In the genomic region with DNA sequence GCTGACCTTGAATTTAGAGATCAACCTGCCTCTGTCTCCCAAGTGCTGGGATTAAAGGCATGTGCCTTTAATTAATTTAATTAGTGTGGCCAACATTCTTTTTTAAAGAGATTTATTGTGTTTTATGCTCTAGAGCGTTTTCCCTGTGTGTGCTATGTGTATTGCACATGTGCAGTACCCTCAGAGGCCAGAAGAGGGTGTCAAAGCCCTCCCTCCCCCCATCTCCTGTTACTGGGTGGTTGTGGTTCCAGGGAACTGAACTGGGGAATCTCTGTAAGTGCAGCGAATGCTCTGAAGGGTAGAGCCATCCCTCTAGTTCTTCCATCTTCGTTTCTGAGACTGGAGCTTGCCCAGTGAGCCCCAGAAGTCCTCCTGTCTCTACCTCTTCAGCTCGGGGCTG, we compare ENCODE assay signal across 11 mouse cellular contexts. TPM values are rescaled to one million over a fixed set of nuclear protein-coding genes. Genes with fewer than 3 reads are reported as not detected.
DNase-seq lines count a peak whose midpoint lies in the region; ATAC-seq and TF ChIP-seq lines count a peak whose summit lies in the region.
"Had no signal": no experiment of that assay in that cellular context is flagged by ENCODE, and none has a peak within 500 bp of the region (broad histone marks: within the 10 kb centered on the region; RNA-seq: fewer than 3 reads in every experiment).

No protein-coding gene starts in this region.

- H3K27ac ChIP-seq in heart, postnatal 0 days (ENCODE audit: low read depth): no peak overlapping the region
- no peak overlapping the region for H3K27ac ChIP-seq in heart, embryonic 11.5 days (ENCODE audit: low read depth, low read length)
- H3K27ac ChIP-seq: limb, embryonic 15.5 days; stomach, embryonic 15.5 days had no signal

- TF ChIP-seq EP300 in heart, postnatal 0 days (IDR thresholded peaks at IDR 0.05; ENCODE audit: low read depth): no peak

- no peaks in the 10 kb centered on the region for H3K9me3 ChIP-seq in heart, postnatal 0 days (replicated peaks; ENCODE audit: control insufficient read depth, low read length)
- no peaks in the 10 kb centered on the region for H3K9me3 ChIP-seq in heart, embryonic 11.5 days (replicated peaks; ENCODE audit: control insufficient read depth, low read length)
- H3K9me3 ChIP-seq: limb, embryonic 15.5 days; stomach, embryonic 15.5 days had no signal

- no peak overlapping the region for H3K4me3 ChIP-seq in heart, postnatal 0 days (ENCODE audit: low read depth, low read length)
- H3K4me3 ChIP-seq in heart, embryonic 11.5 days (ENCODE audit: low read depth, low read length): no peak overlapping the region
- H3K4me3 ChIP-seq: limb, embryonic 15.5 days; stomach, embryonic 15.5 days had no signal

- WGBS in heart, postnatal 0 days: 40% methylated on average over 4 of the region's 4 CpGs
- WGBS in heart, embryonic 11.5 days (ENCODE audit: insufficient replicate concordance): 41% methylated on average over 4 of the region's 4 CpGs

- TF ChIP-seq CTCF in heart, postnatal 0 days (IDR thresholded peaks at IDR 0.05; ENCODE audit: low read depth): peak; percentile 62

- H3K4me1 ChIP-seq in heart, postnatal 0 days (ENCODE audit: control insufficient read depth, insufficient read depth): no peaks in the 10 kb centered on the region
- no peaks in the 10 kb centered on the region for H3K4me1 ChIP-seq in heart, embryonic 11.5 days (ENCODE audit: control insufficient read depth, insufficient read depth, low read length)
- H3K4me1 ChIP-seq: stomach, embryonic 15.5 days had no signal

- peak; percentile 11 for DNase-seq in heart, postnatal 0 days (ENCODE audit: low spot score)
- peak; percentile 25 to 72 for DNase-seq in spleen, postnatal 4 days (ENCODE audit: low spot score in 2 of 2)
- DNase-seq in spleen, adult 18-20 months: no peak
- peak; percentile 4 for DNase-seq in embryo, embryonic 11.5 days (ENCODE audit: low read depth, low spot score)
- DNase-seq in naive thymus-derived CD4-positive, alpha-beta T cell, adult 2 months (ENCODE audit: low read depth): peak; percentile 15
- DNase-seq in ovary, postnatal 10 days (ENCODE audit: low spot score): no peak
- no peak for DNase-seq in cerebellum, adult 11 months

- H3K4me2 ChIP-seq in heart, postnatal 0 days (ENCODE audit: low read depth, low read length): no peak overlapping the region
- H3K4me2 ChIP-seq in heart, embryonic 11.5 days: no peak overlapping the region
- H3K4me2 ChIP-seq: limb, embryonic 15.5 days; stomach, embryonic 15.5 days had no signal

- H3K27me3 ChIP-seq in heart, postnatal 0 days (ENCODE audit: control insufficient read depth, insufficient read depth, low read length): no peaks in the 10 kb centered on the region
- H3K27me3 ChIP-seq in heart, embryonic 11.5 days (ENCODE audit: control insufficient read depth, insufficient read depth, low read length): no peaks in the 10 kb centered on the region
- H3K27me3 ChIP-seq: limb, embryonic 15.5 days; stomach, embryonic 15.5 days had no signal

- H3K36me3 ChIP-seq in heart, postnatal 0 days (replicated peaks; ENCODE audit: control insufficient read depth, insufficient read depth, low read length): no peaks in the 10 kb centered on the region
- no peaks in the 10 kb centered on the region for H3K36me3 ChIP-seq in heart, embryonic 11.5 days (ENCODE audit: control insufficient read depth, insufficient read depth, low read length)
- H3K36me3 ChIP-seq: limb, embryonic 15.5 days; stomach, embryonic 15.5 days had no signal

- no peak for ATAC-seq in heart, postnatal 0 days (ENCODE audit: insufficient read depth, low read depth)
- no peak for ATAC-seq in heart, embryonic 11.5 days (replicated peaks; ENCODE audit: insufficient number of reproducible peaks, low FRiP score, low TSS enrichment)

- no peak overlapping the region for H3K9ac ChIP-seq in heart, postnatal 0 days (replicated peaks; ENCODE audit: low read depth, low read length)
- no peak overlapping the region for H3K9ac ChIP-seq in heart, embryonic 11.5 days (ENCODE audit: low read depth, low read length)
- H3K9ac ChIP-seq: limb, embryonic 15.5 days; stomach, embryonic 15.5 days had no signal

RNA-seq across cellular contexts. Expression of gene Plb1, which starts 2.1 kb away (rescaled TPM):
- 1.0 and 2.8 TPM in 2 replicates for total RNA-seq in heart, postnatal 0 days (2014; rRNA removed; ENCODE audit: low replicate concordance)
- polyA plus RNA-seq in heart, postnatal 0 days (2015; fragmentation: Nextera tagmentation; extraction: Ambion mirVana): 0.97 and 1.4 TPM in 2 replicates
- polyA plus RNA-seq in heart, embryonic 11.5 days (2014; fragmentation: Nextera tagmentation; extraction: Ambion mirVana): 0.97 and 1.4 TPM in 2 replicates
- total RNA-seq: common myeloid progenitor, adult 5-6 weeks had no signal

Comparison
In these comparisons a context has a peak if more than half of its experiments do, and no peak if none do; other contexts are left out.
1. DNase-seq: peak in heart, postnatal 0 days (single experiment), spleen, postnatal 4 days (2 of 2), embryo, embryonic 11.5 days (single experiment) and naive thymus-derived CD4-positive, alpha-beta T cell, adult 2 months (single experiment); none in spleen, adult 18-20 months (0 of 2), ovary, postnatal 10 days (single experiment) and cerebellum, adult 11 months (single experiment).